Mouse (Mus musculus): Measurements from ENCODE around the gene Sirt3.
A peak's percentile ranks its signal among the peaks of the same experiment; 100 is the strongest.
"Not testable (repeated sequence)": the region's sequence is repeated elsewhere in the genome, so short reads cannot be mapped to it uniquely, and the experiment has no call there.

Gene Sirt3

GRCm38 (mm10) chr7:140897863-140898262, 15.8 kb upstream of the Sirt3 start:
- no peak for DNase-seq (ENCODE audit: low spot score)

GRCm38 (mm10) chr7:140894611-140895010, 12.5 kb upstream of the Sirt3 start:
- DNase-seq (ENCODE audit: low spot score) = no peak

GRCm38 (mm10) chr7:140894031-140894430, 11.9 kb upstream of the Sirt3 start:
- no peak for DNase-seq (ENCODE audit: low spot score)

GRCm38 (mm10) chr7:140890636-140891035, 8.5 kb upstream of the Sirt3 start:
- DNase-seq (ENCODE audit: low spot score) = not testable (repeated sequence)

- DNase-seq (ENCODE audit: low spot score) = no peak
Observed at GRCm38 (mm10) chr7:140882469-140882803, 327 bp upstream of the Sirt3 start.

GRCm38 (mm10) chr7:140880865-140881515, 1.1 kb downstream of the Sirt3 start:
- no peak for DNase-seq (ENCODE audit: low spot score)

GRCm38 (mm10) chr7:140880419-140880818, 1.7 kb downstream of the Sirt3 start:
- DNase-seq (ENCODE audit: low spot score) = no peak

GRCm38 (mm10) chr7:140879355-140879754, 2.8 kb downstream of the Sirt3 start:
- no peak for DNase-seq (ENCODE audit: low spot score)

- DNase-seq (ENCODE audit: low spot score) = no peak
Observed at GRCm38 (mm10) chr7:140877364-140877763, 4.7 kb downstream of the Sirt3 start.

GRCm38 (mm10) chr7:140874224-140874623, 7.9 kb downstream of the Sirt3 start:
- DNase-seq (ENCODE audit: low spot score) = no peak

- DNase-seq (ENCODE audit: low spot score) = no peak
Observed at GRCm38 (mm10) chr7:140864761-140865160, 17.3 kb downstream of the Sirt3 start.

- no peak for DNase-seq (ENCODE audit: low spot score)
Observed at GRCm38 (mm10) chr7:140860728-140861127, 21.4 kb downstream of the Sirt3 start.

GRCm38 (mm10) chr7:140859997-140860396, 22.1 kb downstream of the Sirt3 start:
- no peak for DNase-seq (ENCODE audit: low spot score)

GRCm38 (mm10) chr7:140858746-140859145, 23.4 kb downstream of the Sirt3 start:
- DNase-seq (ENCODE audit: low spot score) = no peak

- DNase-seq (ENCODE audit: low spot score) = no peak
Observed at GRCm38 (mm10) chr7:140857550-140858505, 24.3 kb downstream of the Sirt3 start, which contains the start of gene Bet1l. TSS of gene Bet1l (minus strand) at chr7:140857577.

GRCm38 (mm10) chr7:140856785-140857549, 25.1 kb downstream of the Sirt3 start, which contains the start of gene Ric8a:
TSS of gene Ric8a (plus strand) at chr7:140856957.
- DNase-seq (ENCODE audit: low spot score) = peak; percentile 81

GRCm38 (mm10) chr7:140855860-140856784, 26.0 kb downstream of the Sirt3 start, which contains the start of gene Gm45785:
TSS of gene Gm45785 (minus strand) at chr7:140856331.
- DNase-seq (ENCODE audit: low spot score) = peak; percentile 84

- DNase-seq (ENCODE audit: low spot score) = no peak
Observed at GRCm38 (mm10) chr7:140855181-140855580, 26.9 kb downstream of the Sirt3 start.

GRCm38 (mm10) chr7:140854483-140854882, 27.6 kb downstream of the Sirt3 start:
- DNase-seq (ENCODE audit: low spot score) = no peak

GRCm38 (mm10) chr7:140853386-140853785, 28.7 kb downstream of the Sirt3 start:
- DNase-seq (ENCODE audit: low spot score) = no peak

- no peak for DNase-seq (ENCODE audit: low spot score)
Observed at GRCm38 (mm10) chr7:140851916-140852315, 30.2 kb downstream of the Sirt3 start.
